Mouse (Mus musculus) Muller cell, postnatal 12 days (primary cell): ENCODE results near the gene Dbnl.

ENCODE experiments used
- DNase-seq: peaks from one replicate; pipeline ENCODE4 v3.0.0-alpha.2; 2015; ENCODE audit errors: inconsistent ontology term

The Dbnl gene

DNA sequence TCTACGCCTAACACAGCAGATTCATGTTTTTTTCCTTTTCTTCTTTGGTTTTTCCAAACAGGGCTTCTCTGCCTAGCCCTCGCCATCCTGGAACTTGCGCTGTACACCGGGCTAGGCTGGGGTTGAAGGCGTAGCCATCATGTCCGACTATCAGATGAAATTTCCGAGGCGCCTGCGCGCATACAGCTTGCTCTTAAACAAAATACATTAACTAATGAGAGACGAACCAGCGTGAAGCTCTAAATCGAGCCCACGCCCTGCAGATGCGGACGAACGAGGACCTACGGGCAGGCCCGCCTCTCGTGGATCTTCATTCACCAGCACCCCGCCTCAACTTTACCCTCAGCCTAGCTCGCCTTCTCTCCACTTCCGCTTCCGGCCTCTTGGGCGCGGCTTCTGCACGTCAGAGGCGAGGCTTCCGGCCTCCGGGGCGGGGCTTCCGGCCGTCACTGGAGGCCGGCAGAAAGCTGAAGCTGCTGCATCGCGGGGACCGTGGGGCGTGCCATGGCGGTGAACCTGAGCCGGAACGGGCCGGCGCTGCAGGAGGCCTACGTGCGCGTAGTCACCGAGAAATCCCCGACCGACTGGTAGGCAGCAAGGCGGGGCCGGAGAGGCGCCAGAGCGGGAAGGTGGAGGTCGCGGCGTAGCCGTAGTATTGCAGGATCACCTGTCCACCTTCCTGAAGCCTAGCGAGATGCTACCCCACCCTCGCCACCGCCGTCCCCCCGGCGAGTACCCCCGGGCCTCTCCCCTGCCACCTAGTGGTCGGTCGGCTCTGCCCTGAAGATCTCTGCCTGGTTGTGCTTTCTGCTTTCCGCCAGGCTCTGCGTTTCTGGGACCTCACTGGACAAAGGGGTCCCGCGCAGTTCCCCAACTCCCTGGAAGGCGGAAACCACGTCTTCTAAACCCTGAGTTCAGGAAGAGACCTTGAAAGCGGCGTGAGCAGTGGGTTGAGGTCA lies at the start of gene Dbnl:
Gene Dbnl, plus strand, starts transcription at position 433 of the 959 bp plus-strand sequence.
- peak; percentile 97 for DNase-seq

DNA sequence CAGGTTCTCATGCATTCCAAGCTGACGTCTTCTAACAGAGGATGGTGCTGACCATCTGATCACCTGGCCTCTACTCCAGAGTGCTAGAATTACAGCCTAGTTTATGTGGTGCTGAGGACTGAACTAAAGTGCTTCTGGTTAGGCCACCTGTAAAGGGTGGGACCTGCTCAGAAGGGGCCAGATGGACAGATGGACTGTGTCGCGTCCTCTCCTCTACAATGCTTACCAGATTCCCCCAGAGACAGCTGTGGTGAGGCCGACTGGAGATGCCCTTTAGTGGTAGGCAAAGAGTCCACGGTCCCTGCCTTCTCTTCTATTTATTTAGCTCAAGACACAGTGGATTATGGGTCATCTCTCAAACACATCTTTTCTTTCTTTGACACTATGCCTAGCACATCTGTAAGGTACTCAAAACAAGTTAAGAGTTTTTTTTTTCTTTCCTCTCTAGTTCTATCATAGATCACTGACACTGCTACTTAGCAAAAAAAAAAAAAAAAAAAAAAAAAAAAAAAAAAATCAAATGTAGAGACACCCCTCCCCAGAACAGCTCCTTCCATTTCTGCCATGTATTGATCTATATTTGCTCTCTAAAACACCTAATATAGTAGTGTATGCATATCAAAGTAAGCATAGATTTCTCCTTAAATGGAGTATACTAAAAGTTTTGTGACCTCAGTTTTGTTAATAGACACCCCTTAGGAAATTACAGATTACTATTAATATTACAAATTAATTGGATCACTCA lies 49.2 kb upstream of the Dbnl start:
- DNase-seq: no peak

DNA sequence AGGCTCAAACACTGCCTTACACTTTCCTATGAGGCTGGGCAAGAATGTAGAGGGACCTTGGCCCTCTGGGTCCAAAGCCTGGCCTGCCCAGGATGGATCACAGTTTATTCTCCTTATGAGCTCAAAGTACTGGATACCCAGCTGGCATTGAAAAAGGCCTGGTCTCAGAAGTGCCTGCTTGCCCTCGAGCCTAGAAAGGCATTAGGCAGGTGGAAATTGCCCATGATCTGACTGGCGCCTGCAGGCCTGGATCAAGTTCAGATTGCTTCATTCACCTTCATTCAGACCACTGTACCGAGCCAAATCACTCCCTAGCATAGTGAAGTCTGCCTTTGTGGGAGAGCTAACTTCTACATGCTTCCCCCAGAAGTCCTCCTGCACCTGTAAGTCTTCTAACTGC lies 48.4 kb upstream of the Dbnl start:
- DNase-seq: peak; percentile 10

DNA sequence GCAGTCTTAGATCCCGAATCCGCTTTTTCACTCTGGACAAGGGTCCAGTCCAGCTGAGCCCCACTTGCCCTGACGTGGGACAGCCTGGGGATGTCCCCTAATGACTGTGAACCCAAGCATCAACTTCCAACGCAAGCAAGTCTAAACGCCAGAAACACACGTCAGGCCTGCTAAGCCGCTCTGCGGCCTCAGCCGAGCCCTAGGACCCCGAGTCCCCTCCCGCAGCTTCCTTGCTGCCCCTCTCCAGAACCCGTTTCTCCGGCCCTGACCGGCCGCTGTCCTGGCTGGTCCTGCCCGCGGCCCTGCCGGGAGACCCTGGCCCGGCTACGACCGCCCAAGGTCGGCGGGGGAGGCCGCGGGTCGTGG lies 47.7 kb upstream of the Dbnl start:
- DNase-seq: peak; percentile 53

DNA sequence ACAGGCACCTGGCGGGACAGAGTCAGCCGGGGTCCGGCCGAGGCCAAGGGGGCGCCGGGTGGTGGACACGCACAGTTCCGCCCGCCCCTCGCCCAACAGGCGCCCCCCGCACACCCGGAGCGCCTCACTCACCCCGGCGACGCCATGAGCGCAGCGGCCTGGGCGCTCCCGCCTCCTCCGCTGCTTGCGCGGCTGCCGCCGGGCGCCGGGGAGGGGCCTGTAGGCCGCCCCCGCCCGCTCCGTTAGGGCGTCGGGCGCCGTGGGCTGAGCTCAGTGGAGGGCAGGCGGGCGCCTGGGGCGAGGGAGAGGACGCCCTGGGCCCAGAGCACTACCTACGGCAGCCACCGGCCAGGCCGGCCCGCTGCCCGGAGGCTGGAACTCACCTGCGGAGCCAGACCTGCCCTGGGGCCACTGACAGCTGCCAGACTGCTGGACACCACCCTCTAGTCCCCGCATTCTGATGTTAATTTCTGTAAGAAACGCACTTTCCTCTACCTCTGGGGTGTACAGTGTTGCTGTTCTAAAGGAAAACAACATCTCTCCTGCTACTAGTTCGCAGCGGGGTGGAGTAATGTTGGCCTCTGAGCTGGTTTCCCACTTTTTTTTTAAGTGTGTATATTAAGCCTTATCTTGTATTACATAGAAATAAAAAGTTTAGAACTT lies 47.2 kb upstream of the Dbnl start:
- peak; percentile 86 for DNase-seq

DNA sequence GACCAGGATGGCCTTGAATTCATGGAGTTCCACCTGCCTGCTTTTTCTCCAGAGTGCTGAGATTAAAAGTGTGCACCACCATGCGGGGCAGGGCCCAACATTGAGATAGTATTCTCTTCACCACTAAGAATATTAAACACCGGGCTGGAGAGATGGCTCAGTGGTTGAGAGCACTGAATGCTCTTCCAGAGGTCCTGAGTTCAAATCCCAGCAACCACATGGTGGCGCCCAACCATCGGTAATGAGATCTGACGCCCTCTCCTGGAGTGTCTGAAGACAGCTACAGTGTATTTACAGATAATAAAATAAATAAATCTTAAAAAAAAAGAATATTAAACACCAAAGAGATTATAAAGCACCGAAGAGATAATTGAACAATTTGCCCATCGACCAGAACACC lies 46.2 kb upstream of the Dbnl start:
- DNase-seq: peak; percentile 12

DNA sequence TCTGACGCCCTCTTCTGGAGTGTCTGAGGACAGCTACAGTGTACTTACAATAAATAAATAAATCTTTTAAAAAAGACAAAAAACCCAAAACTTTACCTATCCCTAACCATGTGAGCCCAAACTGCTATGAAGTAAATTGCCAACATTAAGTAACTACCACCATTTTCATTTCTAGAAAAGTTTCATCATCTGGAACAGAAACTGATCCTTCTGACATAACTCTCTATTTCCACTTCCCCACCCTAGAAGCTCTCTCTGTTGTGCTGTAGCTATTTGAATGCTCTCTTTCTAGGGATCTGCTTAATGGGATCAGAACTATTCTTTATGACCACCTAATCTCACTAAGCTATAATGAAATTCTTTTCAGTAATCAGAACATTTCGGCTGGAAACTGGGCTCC lies 43.3 kb upstream of the Dbnl start:
- DNase-seq: no peak

DNA sequence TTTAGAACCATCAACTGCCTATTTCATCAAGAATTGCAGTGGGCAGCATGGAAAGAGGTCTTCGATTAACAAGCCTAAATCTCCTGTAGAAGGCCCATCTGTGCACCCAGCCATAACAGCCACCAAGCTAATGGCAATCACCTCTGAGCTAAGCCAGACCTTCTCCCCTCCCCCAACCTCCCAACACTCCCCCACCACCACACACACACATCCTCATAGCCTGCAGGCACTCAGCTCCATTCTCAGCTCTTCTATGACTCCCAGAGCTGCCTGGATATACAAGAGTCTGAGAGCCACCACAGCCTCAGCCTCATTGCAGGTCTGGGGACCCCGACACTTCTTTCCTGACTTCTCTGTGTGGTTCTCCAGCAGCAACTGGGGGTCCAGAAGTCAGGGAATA lies 34.5 kb upstream of the Dbnl start:
- no peak for DNase-seq

DNA sequence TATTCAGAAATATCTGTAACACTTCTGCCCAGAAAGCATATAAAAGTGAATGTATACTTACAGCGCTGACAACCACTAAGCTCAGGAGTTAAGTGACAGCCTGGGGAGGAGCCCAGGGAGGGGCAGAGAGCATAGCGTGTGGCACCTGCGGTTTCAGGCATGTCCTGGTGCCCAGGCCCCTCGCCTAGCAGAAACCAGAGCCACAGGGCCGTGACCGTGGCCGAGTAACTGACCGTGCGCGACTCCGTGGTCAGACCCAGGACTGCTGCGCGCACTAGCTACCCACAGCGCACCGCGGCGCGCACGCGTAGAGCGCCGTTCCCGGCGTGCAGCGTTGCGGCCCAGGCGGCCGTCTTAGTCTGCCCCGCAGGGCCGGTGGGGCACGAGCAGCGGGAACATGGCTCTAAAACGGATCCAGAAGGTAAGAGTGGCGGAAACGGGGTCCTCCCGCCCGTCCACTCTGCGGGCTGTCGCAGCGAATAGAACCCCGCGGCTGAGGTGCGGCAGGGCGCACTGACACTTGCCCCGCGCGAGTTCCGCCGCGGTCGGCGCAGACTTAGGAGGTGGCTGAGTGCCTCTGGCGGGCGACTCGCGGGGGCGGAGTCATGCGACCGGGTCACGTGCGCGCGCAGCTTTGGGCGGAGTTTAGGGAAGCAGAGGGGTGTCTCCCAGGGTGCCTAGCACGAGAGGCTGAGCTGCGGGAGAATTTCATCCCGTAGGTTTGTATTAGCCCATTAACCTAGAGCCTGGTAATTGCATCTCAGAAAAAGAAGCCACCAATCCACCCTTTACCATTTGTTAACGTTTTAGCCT lies 26.3 kb upstream of the Dbnl start, which contains the start of gene Urgcp:
Gene Urgcp, minus strand, starts transcription at position 557 of the 813 bp plus-strand sequence.
- DNase-seq: peak; percentile 98

DNA sequence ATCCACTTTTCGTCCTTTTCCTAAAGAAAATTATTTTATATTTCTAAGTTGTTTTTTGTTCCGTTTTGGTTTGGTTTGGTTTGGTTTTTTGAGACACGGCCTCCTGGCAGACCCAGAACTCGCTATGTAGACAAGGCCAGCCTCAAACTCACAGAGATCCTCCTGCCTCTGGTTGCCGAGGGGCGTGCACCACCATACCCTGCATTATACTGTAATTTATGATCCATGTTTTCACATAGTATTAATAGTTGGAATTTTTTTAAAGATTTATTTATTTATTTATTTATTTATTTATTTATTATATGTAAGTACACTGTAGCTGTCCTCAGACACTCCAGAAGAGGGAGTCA lies 25.7 kb upstream of the Dbnl start:
- no peak for DNase-seq

DNA sequence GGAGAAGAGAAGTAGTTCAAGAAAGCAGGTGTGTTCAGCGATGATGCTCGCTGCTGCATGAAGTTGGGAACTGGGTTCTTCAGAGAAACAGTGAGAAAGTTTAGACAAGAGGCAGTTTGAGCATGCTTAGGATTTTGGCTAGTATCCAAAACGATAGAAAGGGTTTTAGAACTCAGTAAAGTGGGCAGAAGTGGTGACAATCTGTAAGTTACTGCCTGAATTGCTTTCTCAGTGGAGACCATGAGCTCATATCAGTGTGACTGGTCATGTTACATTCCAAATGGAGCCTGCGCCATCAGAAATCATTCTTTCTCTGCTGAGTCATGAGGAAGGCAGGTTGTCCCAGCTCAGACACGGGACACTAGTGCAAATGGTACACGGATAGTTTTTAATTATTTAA lies 22.3 kb upstream of the Dbnl start:
- no peak for DNase-seq

DNA sequence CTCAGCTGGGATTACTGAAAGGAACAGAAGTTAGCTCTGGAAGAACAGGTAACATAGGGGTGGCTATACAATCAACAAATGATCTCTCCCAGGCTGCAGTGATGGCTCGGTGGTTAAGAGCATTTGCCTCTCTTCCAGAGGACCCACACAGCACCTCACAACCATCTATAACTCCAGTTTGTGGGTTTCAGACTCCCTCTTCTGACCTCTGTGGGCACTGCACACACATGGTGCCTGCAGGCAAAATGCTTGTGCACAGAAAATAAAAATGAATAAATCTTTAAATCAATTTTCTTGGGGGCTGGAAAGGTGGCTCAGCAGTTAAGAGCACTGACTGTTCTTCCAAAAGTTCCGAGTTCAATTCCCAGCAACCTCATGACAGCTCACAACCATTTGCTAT lies 9.8 kb upstream of the Dbnl start:
- no peak for DNase-seq

DNA sequence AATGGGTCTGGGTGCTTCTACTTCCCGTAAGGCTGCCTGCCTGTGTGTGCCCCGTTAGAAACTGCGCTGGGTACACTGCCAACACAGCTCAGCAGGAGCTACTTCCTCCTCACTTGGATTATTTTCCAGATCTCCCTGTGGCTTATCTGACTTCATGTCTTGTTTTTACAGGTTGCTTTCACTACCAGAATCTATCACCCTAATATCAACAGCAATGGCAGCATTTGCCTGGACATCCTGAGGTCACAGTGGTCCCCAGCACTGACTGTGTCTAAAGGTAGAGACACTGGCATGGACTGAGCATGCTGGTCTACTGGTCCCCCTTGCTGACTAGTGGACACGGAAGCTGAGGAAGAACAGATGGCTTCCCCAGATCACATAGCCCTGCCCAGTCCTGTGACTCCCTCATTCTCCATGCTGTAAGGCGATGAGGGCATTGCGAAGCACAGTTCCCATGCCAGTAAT lies 8.2 kb upstream of the Dbnl start:
- DNase-seq: no peak

DNA sequence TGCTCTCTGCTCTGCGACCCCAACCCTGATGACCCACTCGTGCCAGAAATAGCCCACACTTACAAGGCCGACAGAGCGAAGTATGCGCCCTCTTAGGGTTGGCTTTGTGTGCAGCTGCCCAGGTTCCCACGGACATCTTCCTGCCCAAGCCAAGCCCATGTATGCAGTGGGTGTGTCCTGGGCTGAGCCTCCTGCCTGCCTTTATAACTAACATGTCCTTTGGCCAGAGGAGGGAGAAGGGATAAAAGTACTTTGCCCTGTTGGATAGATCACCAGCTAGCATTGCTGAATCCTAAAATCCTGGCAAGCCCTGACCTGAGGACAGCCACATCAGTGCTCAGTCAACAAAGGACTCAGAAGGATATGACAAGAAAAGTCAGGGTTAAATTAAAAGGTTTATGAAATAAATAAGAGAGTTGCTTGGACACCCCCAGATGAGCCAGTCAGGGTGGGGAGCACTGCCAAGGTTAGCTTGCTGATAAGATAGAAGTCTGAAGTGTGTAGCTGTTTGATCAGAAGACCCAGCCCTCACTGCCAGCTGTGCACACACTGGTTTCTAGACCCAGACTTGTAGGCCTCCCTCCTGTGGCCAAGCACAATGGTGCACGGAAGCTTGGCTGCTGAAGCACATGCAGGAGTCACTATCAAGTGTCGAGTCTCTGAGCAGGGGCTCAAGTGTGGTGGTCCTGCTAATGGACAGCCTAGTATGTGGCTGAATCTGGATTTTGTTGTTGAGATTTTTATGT lies 5.9 kb upstream of the Dbnl start:
- no peak for DNase-seq

DNA sequence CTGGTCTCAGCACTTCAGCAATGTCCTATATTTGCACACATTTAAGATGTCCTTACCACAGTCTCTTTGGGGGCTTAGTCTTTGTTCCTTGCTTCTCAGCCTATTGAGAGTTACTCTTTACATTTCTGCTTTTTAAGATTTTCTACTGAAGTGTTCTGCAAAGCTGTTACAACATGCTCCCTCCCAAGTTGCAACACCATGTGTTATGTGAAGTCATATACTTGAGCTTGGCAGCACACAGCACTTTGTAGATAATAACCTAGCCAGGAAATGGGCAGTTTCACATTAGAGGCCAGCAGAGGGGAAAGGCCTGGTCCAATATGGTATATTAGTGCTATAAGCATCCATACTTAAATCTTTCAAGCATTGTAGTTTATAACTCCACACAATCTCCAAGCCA lies 2.6 kb upstream of the Dbnl start:
- DNase-seq: no peak

DNA sequence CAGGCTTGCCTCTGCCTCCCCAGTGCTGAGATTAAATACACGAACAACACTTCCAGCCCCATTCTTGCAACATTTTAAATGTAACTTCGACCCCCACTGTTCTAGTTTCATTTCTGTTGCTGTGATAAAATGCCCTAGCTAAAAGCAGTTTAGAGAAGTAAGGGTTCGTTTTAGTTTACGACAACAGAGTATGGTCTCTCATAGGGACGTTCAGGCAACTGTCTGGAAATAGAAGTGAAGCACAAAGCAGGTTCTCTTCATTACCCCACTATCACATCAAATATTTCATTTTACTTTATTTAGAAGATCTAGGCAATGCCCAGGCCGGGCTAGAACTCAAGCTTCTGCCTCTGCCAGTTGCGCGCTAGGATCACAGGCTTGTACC lies 625 bp upstream of the Dbnl start:
- no peak for DNase-seq

DNA sequence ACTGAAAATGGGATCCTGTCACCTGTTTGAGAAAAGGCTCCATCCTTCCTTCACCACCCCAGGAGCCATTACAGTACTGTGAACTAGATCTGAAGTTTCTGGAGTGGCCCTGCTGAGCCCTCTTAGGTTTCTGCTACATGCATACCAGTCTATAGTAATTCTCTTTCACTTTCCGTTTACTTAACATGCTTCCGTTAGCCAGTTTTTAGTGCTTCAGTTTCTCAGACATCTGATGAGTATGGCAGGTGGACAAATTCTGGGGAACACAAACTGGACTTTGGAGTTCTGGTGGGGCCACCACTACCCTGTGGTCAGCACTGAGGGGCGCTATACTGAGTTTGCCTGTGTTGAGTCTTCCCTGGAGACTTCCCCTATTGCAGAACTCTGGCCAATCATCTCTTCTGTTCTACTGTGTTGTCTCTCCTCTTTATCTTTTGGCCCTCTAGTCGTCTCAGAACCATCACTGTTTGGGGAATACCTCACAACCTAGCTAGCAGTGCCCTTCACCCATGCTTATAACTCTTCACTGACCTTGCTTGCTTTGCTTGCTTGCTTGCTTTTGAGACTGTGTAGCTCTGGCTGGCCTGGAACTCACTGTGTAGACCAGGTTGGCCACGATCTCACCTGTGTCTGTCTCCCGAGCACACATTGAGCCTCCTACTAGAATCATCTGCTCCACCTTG lies 924 bp downstream of the Dbnl start:
- peak; percentile 17 for DNase-seq

DNA sequence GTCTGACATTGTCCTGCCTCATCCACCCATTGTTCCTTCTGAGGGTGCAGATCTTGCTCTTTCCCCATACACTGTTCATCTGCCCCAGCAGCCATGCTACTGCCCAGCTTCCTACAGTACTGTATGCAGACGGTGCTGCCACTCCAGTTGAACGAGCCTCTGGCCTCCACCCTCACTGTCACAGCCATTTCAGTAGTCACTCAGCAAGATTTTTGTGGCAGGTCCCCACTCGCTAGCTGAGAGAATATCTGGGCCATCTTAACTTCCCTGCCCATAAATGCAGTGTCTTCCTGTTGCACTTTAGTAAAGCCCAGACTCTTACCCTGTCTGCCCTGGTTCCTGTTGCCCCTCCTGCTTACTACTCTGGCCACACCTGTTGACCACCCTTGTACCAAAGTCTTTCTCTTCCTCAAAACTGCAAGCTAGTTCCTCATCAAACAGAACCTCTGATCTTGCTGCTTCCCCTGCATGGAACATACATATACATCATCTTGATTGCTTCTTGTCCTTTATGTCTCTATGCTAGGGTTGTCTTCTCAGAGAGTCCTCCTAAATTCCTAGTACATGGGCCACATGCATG lies 1.6 kb downstream of the Dbnl start:
- no peak for DNase-seq

DNA sequence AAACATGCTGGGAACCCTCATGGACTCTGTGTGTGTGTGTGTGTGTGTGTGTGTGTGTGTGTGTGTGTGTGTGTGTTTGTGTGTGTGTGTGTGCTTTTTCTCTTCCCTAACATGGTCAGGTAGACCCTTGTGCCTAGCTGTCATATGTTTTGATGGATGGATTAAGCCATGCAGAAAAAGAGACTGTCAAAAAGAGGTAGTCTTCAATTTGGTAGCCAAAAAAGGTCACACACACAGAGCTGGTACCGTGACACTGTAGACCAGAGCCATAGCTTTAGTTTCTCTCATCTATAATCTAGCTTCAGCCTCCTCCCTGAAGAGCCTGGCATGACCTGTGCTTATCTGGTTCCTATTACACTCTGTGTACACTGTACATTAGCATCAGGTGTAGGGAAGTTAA lies 2.1 kb downstream of the Dbnl start:
- DNase-seq: no peak

DNA sequence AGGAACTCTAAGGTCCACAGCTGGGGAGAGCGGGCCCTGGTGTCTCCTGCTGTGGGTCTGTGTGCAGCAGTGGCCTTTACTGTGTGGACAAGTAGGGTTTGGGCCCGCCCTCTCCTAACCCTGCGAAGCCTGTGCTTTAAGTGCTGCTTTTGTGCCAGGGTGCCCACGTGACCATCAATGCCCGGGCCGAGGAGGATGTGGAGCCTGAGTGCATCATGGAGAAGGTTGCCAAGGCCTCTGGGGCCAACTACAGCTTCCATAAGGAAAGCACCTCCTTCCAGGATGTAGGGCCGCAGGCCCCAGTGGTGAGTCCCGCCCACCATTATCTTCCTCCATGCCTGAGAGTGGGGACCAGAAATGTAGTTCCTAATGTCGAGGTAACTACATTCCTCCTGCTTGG lies 7.0 kb downstream of the Dbnl start:
- DNase-seq: no peak
